Mouse (Mus musculus) hindbrain, embryonic 12.5 days (tissue): ENCODE results near the gene Add3. TPM values are rescaled to one million over a fixed set of nuclear protein-coding genes. Genes with fewer than 3 reads are reported as not detected.

Source experiments
- ATAC-seq: fragments of 200-750 bp; cut with Nextera tagmentation; 2 replicates; pipeline ENCODE4 v1.8.0; 2017; ENCODE audit warnings: moderate TSS enrichment; ENCODE audit not compliant: low FRiP score
- H3K27ac ChIP-seq: fragments of 300-500 bp; sonication (generic); 2 replicates; pipeline ENCODE4 v1.5.1; 2016; ENCODE audit warnings: mild to moderate bottlenecking
- H3K27me3 ChIP-seq: fragments of 300-500 bp; sonication (generic); 2 replicates; pipeline ENCODE4 v1.6.1; 2016; ENCODE audit warnings: mild to moderate bottlenecking
- H3K36me3 ChIP-seq: fragments of 300-500 bp; sonication (generic); 2 replicates; pipeline ENCODE4 v1.6.1; 2016; ENCODE audit warnings: mild to moderate bottlenecking
- H3K4me1 ChIP-seq: fragments of 300-500 bp; sonication (generic); 2 replicates; pipeline ENCODE4 v1.6.1; 2016
- H3K4me2 ChIP-seq: fragments of 300-500 bp; sonication (generic); replicated peaks from 2 replicates; pipeline ENCODE4 v1.6.1; 2016; ENCODE audit warnings: mild to moderate bottlenecking
- H3K4me3 ChIP-seq: fragments of 300-500 bp; sonication (generic); 2 replicates; pipeline ENCODE4 v1.5.1; 2016; ENCODE audit warnings: mild to moderate bottlenecking
- H3K9ac ChIP-seq: fragments of 300-500 bp; sonication (generic); 2 replicates; pipeline ENCODE4 v1.6.1; 2016; ENCODE audit warnings: mild to moderate bottlenecking, moderate library complexity
- H3K9me3 ChIP-seq: fragments of 300-500 bp; sonication (generic); replicated peaks from 2 replicates; pipeline ENCODE4 v1.6.1; 2016; ENCODE audit warnings: mild to moderate bottlenecking
- WGBS: fragments of 180-500 bp; shearing (Covaris S2); methylation state at CpG from one replicate; pipeline ENCODE4 v1.1.7; 2016; 5-methylcytosine and 5-hydroxymethylcytosine counted together
- polyA plus RNA-seq: library from polyadenylated mRNA; unstranded; fragments of >200 nt; fragmentation: Nextera tagmentation; extraction: Ambion mirVana; gene quantifications from 2 replicates; pipeline ENCODE4 v1.2.1, GENCODE M21; 2016

Gene Add3
- polyA plus RNA-seq, 1 experiment from 2014 or later, result 55.5 TPM

- no peak for ATAC-seq
- no peak overlapping the region for H3K4me3 ChIP-seq
- H3K36me3 ChIP-seq, result no peaks in the 10 kb centered on the region
- peaks cover 9% of the 10 kb centered on the region for H3K4me1 ChIP-seq
- 87% methylated on average over 2 of the region's 2 CpGs for WGBS
- H3K27ac ChIP-seq, result no peak overlapping the region
- H3K4me2 ChIP-seq, result no peak overlapping the region
- H3K27me3 ChIP-seq, result no peaks in the 10 kb centered on the region
- no peak overlapping the region for H3K9ac ChIP-seq
- no peaks in the 10 kb centered on the region for H3K9me3 ChIP-seq
These were observed 52.9 kb downstream of the Add3 start for GRCm38 (mm10) chr19:53193190-53193589.

- WGBS, result 64% methylated on average over 11 of the region's 11 CpGs
- H3K9me3 ChIP-seq, result no peaks in the 10 kb centered on the region
- H3K4me3 ChIP-seq, result no peak overlapping the region
- no peak overlapping the region for H3K27ac ChIP-seq
- H3K27me3 ChIP-seq, result no peaks in the 10 kb centered on the region
- peaks cover 9% of the 10 kb centered on the region for H3K4me1 ChIP-seq
- H3K9ac ChIP-seq, result no peak overlapping the region
- no peaks in the 10 kb centered on the region for H3K36me3 ChIP-seq
- ATAC-seq, result no peak
- H3K4me2 ChIP-seq, result no peak overlapping the region
These were observed 53.8 kb downstream of the Add3 start for GRCm38 (mm10) chr19:53193964-53194582.

GRCm38 (mm10) chr19:53194751-53195520 is 54.7 kb downstream of the Add3 start:
- H3K36me3 ChIP-seq, result no peaks in the 10 kb centered on the region
- H3K9me3 ChIP-seq, result no peaks in the 10 kb centered on the region
- 51% methylated on average over 9 of the region's 9 CpGs for WGBS
- no peak overlapping the region for H3K9ac ChIP-seq
- peaks cover 9% of the 10 kb centered on the region for H3K4me1 ChIP-seq
- no peaks in the 10 kb centered on the region for H3K27me3 ChIP-seq
- no peak for ATAC-seq
- no peak overlapping the region for H3K27ac ChIP-seq
- H3K4me2 ChIP-seq, result no peak overlapping the region
- no peak overlapping the region for H3K4me3 ChIP-seq

GRCm38 (mm10) chr19:53196961-53197360 is 56.7 kb downstream of the Add3 start:
- Histone ChIP-seq H3K4me1 (peaks cover 9% of the 10 kb centered on the region), H3K4me3 (no peak overlapping the region), H3K27me3 (no peaks in the 10 kb centered on the region), H3K4me2 (no peak overlapping the region), H3K27ac (no peak overlapping the region), H3K9ac (no peak overlapping the region), H3K9me3 (no peaks in the 10 kb centered on the region), H3K36me3 (no peaks in the 10 kb centered on the region)
- 93% methylated on average over 10 of the region's 10 CpGs for WGBS
- no peak for ATAC-seq

- Histone ChIP-seq H3K4me2 (no peak overlapping the region), H3K4me1 (peaks cover 9% of the 10 kb centered on the region), H3K9me3 (no peaks in the 10 kb centered on the region), H3K4me3 (no peak overlapping the region), H3K9ac (no peak overlapping the region), H3K27ac (no peak overlapping the region), H3K36me3 (no peaks in the 10 kb centered on the region), H3K27me3 (no peaks in the 10 kb centered on the region)
- WGBS, result 82% methylated on average over 7 of the region's 7 CpGs
- ATAC-seq, result no peak
These were observed 57.5 kb downstream of the Add3 start for GRCm38 (mm10) chr19:53197766-53198165.

- Histone ChIP-seq H3K36me3 (no peaks in the 10 kb centered on the region), H3K4me1 (peaks cover 7% of the 10 kb centered on the region), H3K4me3 (no peak overlapping the region), H3K27me3 (no peaks in the 10 kb centered on the region), H3K27ac (no peak overlapping the region), H3K9me3 (no peaks in the 10 kb centered on the region), H3K4me2 (no peak overlapping the region), H3K9ac (no peak overlapping the region)
- 88% methylated on average over 17 of the region's 17 CpGs for WGBS
- ATAC-seq, result no peak
These were observed 58.7 kb downstream of the Add3 start for GRCm38 (mm10) chr19:53198706-53199572.

GRCm38 (mm10) chr19:53199711-53200110 is 59.5 kb downstream of the Add3 start:
- H3K9me3 ChIP-seq, result no peaks in the 10 kb centered on the region
- no peak overlapping the region for H3K4me3 ChIP-seq
- H3K27ac ChIP-seq, result no peak overlapping the region
- H3K9ac ChIP-seq, result no peak overlapping the region
- ATAC-seq, result no peak
- H3K27me3 ChIP-seq, result no peaks in the 10 kb centered on the region
- H3K36me3 ChIP-seq, result no peaks in the 10 kb centered on the region
- no peak overlapping the region for H3K4me2 ChIP-seq
- H3K4me1 ChIP-seq, result no peaks in the 10 kb centered on the region
- 91% methylated on average over 9 of the region's 9 CpGs for WGBS

- WGBS, result 100% methylated on average over 1 of the region's 1 CpGs
- Histone ChIP-seq H3K4me2 (no peak overlapping the region), H3K4me1 (no peaks in the 10 kb centered on the region), H3K27me3 (no peaks in the 10 kb centered on the region), H3K4me3 (no peak overlapping the region), H3K27ac (no peak overlapping the region), H3K36me3 (no peaks in the 10 kb centered on the region), H3K9ac (no peak overlapping the region), H3K9me3 (no peaks in the 10 kb centered on the region)
- ATAC-seq, result no peak
These were observed 61.9 kb downstream of the Add3 start for GRCm38 (mm10) chr19:53202116-53202515.

- Histone ChIP-seq H3K36me3 (no peaks in the 10 kb centered on the region), H3K4me2 (no peak overlapping the region), H3K4me1 (no peaks in the 10 kb centered on the region), H3K27ac (no peak overlapping the region), H3K9ac (no peak overlapping the region), H3K4me3 (no peak overlapping the region), H3K9me3 (no peaks in the 10 kb centered on the region), H3K27me3 (no peaks in the 10 kb centered on the region)
- no peak for ATAC-seq
- 97% methylated on average over 2 of the region's 2 CpGs for WGBS
These were observed 66.7 kb downstream of the Add3 start for GRCm38 (mm10) chr19:53206986-53207385.

- Histone ChIP-seq H3K9ac (no peak overlapping the region), H3K27me3 (no peaks in the 10 kb centered on the region), H3K36me3 (no peaks in the 10 kb centered on the region), H3K4me2 (no peak overlapping the region), H3K4me3 (no peak overlapping the region), H3K27ac (no peak overlapping the region), H3K4me1 (no peaks in the 10 kb centered on the region), H3K9me3 (no peaks in the 10 kb centered on the region)
- 94% methylated on average over 7 of the region's 7 CpGs for WGBS
- no peak for ATAC-seq
These were observed 68.6 kb downstream of the Add3 start for GRCm38 (mm10) chr19:53208830-53209229.

GRCm38 (mm10) chr19:53210251-53210650 is 70.0 kb downstream of the Add3 start:
- Histone ChIP-seq H3K27me3 (no peaks in the 10 kb centered on the region), H3K9me3 (no peaks in the 10 kb centered on the region), H3K9ac (no peak overlapping the region), H3K4me1 (no peaks in the 10 kb centered on the region), H3K4me2 (no peak overlapping the region), H3K27ac (no peak overlapping the region), H3K4me3 (no peak overlapping the region), H3K36me3 (no peaks in the 10 kb centered on the region)
- no peak for ATAC-seq
- WGBS, result 77% methylated on average over 2 of the region's 2 CpGs

GRCm38 (mm10) chr19:53215352-53215751 is 75.1 kb downstream of the Add3 start:
- no peak overlapping the region for H3K4me2 ChIP-seq
- no peaks in the 10 kb centered on the region for H3K9me3 ChIP-seq
- H3K36me3 ChIP-seq, result no peaks in the 10 kb centered on the region
- H3K9ac ChIP-seq, result no peak overlapping the region
- ATAC-seq, result no peak
- H3K4me3 ChIP-seq, result no peak overlapping the region
- H3K27me3 ChIP-seq, result no peaks in the 10 kb centered on the region
- H3K4me1 ChIP-seq, result no peaks in the 10 kb centered on the region
- H3K27ac ChIP-seq, result no peak overlapping the region
- 89% methylated on average over 2 of the region's 2 CpGs for WGBS
